Mouse (Mus musculus) lung, adult 2 months (tissue): Measurements from ENCODE around the gene Ms4a10.

ENCODE experiments used
- CTCF ChIP-seq: fragments of 200-500 bp; IDR thresholded peaks from 2 replicates; pipeline ENCODE4 v1.5.1; 2011; ENCODE audit warnings: mild to moderate bottlenecking, low read length, control low read depth; ENCODE audit not compliant: insufficient read depth
- POLR2A ChIP-seq: fragments of 200-500 bp; IDR thresholded peaks from 2 replicates; pipeline ENCODE4 v1.6.1; 2011; ENCODE audit warnings: low read depth, mild to moderate bottlenecking, control low read depth, low read length, borderline replicate concordance; ENCODE audit errors: extremely low read depth

GRCm38 (mm10) chr19:10972660-10973059, 1.8 kb downstream of the Ms4a10 start:
- no peak for TF ChIP-seq CTCF
- TF ChIP-seq POLR2A = no peak
